Mouse (Mus musculus) MEL (cell line): Measurements from ENCODE around the gene Olfr1441. TPM values are rescaled to one million over a fixed set of nuclear protein-coding genes. Genes with fewer than 3 reads are reported as not detected.

Experiments used
- DNase-seq: peaks from one replicate; pipeline ENCODE4 v3.0.0; 2011; ENCODE audit warnings: low read depth, low spot score
- H3K27ac ChIP-seq: 2 replicates; pipeline ENCODE4 v1.5.1; 2012; ENCODE audit warnings: low read depth, mild to moderate bottlenecking, control low read depth, low read length, moderate library complexity; ENCODE audit not compliant: control insufficient read depth
- H3K27me3 ChIP-seq, 2 experiments: fragments of 150-350 bp in 1 of 2; sonication (generic) in 1 of 2; 2 replicates each; pipeline ENCODE4 v1.6.1; 2012; ENCODE audit warnings: low read length in 2 of 2, mild to moderate bottlenecking in 2 of 2, improper control_type of control experiment in 1 of 2, moderate library complexity in 1 of 2; ENCODE audit not compliant: insufficient read depth in 2 of 2, control insufficient read depth in 1 of 2
- H3K36me3 ChIP-seq, 2 experiments: 2 replicates each; pipeline ENCODE4 v1.6.1; 2012 to 2014; ENCODE audit warnings: low read length in 2 of 2, improper control_type of control experiment in 1 of 2, inconsistent platforms in 1 of 2, mild to moderate bottlenecking in 1 of 2; ENCODE audit not compliant: insufficient read depth in 2 of 2, control insufficient read depth in 1 of 2
- H3K4me1 ChIP-seq, 2 experiments: fragments of 150-350 bp in 1 of 2; sonication (generic) in 1 of 2; 2 replicates each; pipeline ENCODE4 v1.6.1; 2012; ENCODE audit warnings: low read length in 2 of 2, improper control_type of control experiment in 1 of 2, mild to moderate bottlenecking in 1 of 2; ENCODE audit not compliant: insufficient read depth in 2 of 2, control insufficient read depth in 1 of 2
- H3K4me3 ChIP-seq, 2 experiments: fragments of 150-350 bp in 1 of 2; sonication (generic) in 1 of 2; 2 replicates each; pipeline ENCODE4 v1.5.1; 2012; ENCODE audit warnings: low read depth in 2 of 2, low read length in 2 of 2, mild to moderate bottlenecking in 2 of 2, moderate library complexity in 2 of 2, control low read depth in 1 of 2, improper control_type of control experiment in 1 of 2; ENCODE audit not compliant: control insufficient read depth in 1 of 2, insufficient read depth in 1 of 2
- H3K79me2 ChIP-seq: 2 replicates; pipeline ENCODE4 v1.6.1; 2012; ENCODE audit warnings: mild to moderate bottlenecking, low read length, moderate library complexity; ENCODE audit not compliant: control insufficient read depth, poor library complexity, insufficient read depth
- H3K9ac ChIP-seq: 2 replicates; pipeline ENCODE4 v1.6.1; 2012; ENCODE audit warnings: low read depth, mild to moderate bottlenecking, control low read depth, low read length, moderate library complexity; ENCODE audit not compliant: control insufficient read depth, poor library complexity, severe bottlenecking
- H3K9me3 ChIP-seq: fragments of 150-350 bp; sonication (generic); replicated peaks from 2 replicates; pipeline ENCODE4 v1.6.1; 2012; ENCODE audit warnings: mild to moderate bottlenecking, low read length, improper control_type of control experiment, moderate library complexity; ENCODE audit not compliant: insufficient read depth
- CTCF ChIP-seq, 3 experiments: IDR thresholded peaks in 2 of 3; conservative IDR thresholded peaks in 1 of 3; 2 replicates each; pipeline ENCODE4 v1.5.1; 2011 to 2012; ENCODE audit warnings: low read length in 3 of 3, low read depth in 2 of 3, mild to moderate bottlenecking in 2 of 3, improper control_type of control experiment in 1 of 3, inconsistent platforms in 1 of 3, mixed read lengths in 1 of 3, moderate library complexity in 1 of 3; ENCODE audit not compliant: control insufficient read depth in 1 of 3, insufficient read depth in 1 of 3, poor library complexity in 1 of 3, severe bottlenecking in 1 of 3
- E2F4 ChIP-seq: IDR thresholded peaks from 2 replicates; pipeline ENCODE4 v1.6.1; 2011; ENCODE audit warnings: low read depth, low read length, improper control_type of control experiment, borderline replicate concordance
- EP300 ChIP-seq, 2 experiments: IDR thresholded peaks; 2 replicates each; pipeline ENCODE4 v1.6.1; 2011; ENCODE audit warnings: improper control_type of control experiment in 2 of 2, low read length in 2 of 2, low read depth in 1 of 2, mild to moderate bottlenecking in 1 of 2
- ETS1 ChIP-seq: IDR thresholded peaks from 2 replicates; pipeline ENCODE4 v1.6.1; 2012; ENCODE audit warnings: low read depth, mild to moderate bottlenecking, inconsistent platforms, low read length, improper control_type of control experiment, moderate library complexity
- HCFC1 ChIP-seq: IDR thresholded peaks from 2 replicates; pipeline ENCODE4 v1.6.1; 2012; ENCODE audit warnings: low read depth, mild to moderate bottlenecking, inconsistent platforms, low read length, improper control_type of control experiment, moderate library complexity
- JUND ChIP-seq: IDR thresholded peaks from 2 replicates; pipeline ENCODE4 v1.6.1; 2011; ENCODE audit warnings: low read depth, mild to moderate bottlenecking, improper control_type of control experiment, low read length
- MAX ChIP-seq: IDR thresholded peaks from 2 replicates; pipeline ENCODE4 v1.6.1; 2011; ENCODE audit warnings: low read length, improper control_type of control experiment
- MAZ ChIP-seq: IDR thresholded peaks from 2 replicates; pipeline ENCODE4 v1.6.1; 2012; ENCODE audit warnings: low read depth, mild to moderate bottlenecking, inconsistent platforms, low read length, improper control_type of control experiment
- MEF2A ChIP-seq: IDR thresholded peaks from 2 replicates; pipeline ENCODE4 v1.6.1; 2014; ENCODE audit warnings: low read depth, mild to moderate bottlenecking, inconsistent platforms, low read length, improper control_type of control experiment; ENCODE audit not compliant: poor library complexity, insufficient replicate concordance, severe bottlenecking; ENCODE audit errors: extremely low read depth
- MXI1 ChIP-seq: IDR thresholded peaks from 2 replicates; pipeline ENCODE4 v1.6.1; 2011; ENCODE audit warnings: mild to moderate bottlenecking, low read depth, low read length, improper control_type of control experiment
- NELFE ChIP-seq: IDR thresholded peaks from 2 replicates; pipeline ENCODE4 v1.6.1; 2011; ENCODE audit warnings: low read depth, low read length, improper control_type of control experiment
- NRF1 ChIP-seq: IDR thresholded peaks from 2 replicates; pipeline ENCODE4 v1.6.1; 2014; ENCODE audit warnings: low read depth, mild to moderate bottlenecking, inconsistent platforms, low read length, improper control_type of control experiment, moderate library complexity; ENCODE audit not compliant: poor library complexity, insufficient read depth, severe bottlenecking
- POLR2A ChIP-seq, 2 experiments: IDR thresholded peaks; 2 replicates each; pipeline ENCODE4 v1.6.1; 2011 to 2012; ENCODE audit warnings: low read length in 2 of 2, mild to moderate bottlenecking in 2 of 2, control low read depth in 1 of 2, improper control_type of control experiment in 1 of 2, low read depth in 1 of 2, moderate library complexity in 1 of 2; ENCODE audit not compliant: control insufficient read depth in 1 of 2, insufficient read depth in 1 of 2, poor library complexity in 1 of 2
- POLR2AphosphoS2 ChIP-seq: IDR thresholded peaks from 2 replicates; pipeline ENCODE4 v1.6.1; 2011; ENCODE audit warnings: low read length, improper control_type of control experiment
- RAD21 ChIP-seq: IDR thresholded peaks from 2 replicates; pipeline ENCODE4 v1.6.1; 2011; ENCODE audit warnings: mild to moderate bottlenecking, low read depth, low read length, improper control_type of control experiment
- RCOR1 ChIP-seq: IDR thresholded peaks from 2 replicates; pipeline ENCODE4 v1.6.1; 2012; ENCODE audit warnings: low read depth, mild to moderate bottlenecking, inconsistent platforms, low read length, improper control_type of control experiment
- ZC3H11A ChIP-seq: IDR thresholded peaks from 2 replicates; pipeline ENCODE4 v1.6.1; 2012; ENCODE audit warnings: low read depth, mild to moderate bottlenecking, inconsistent platforms, low read length, improper control_type of control experiment
- ZMIZ1 ChIP-seq: IDR thresholded peaks from 2 replicates; pipeline ENCODE4 v1.6.1; 2012; ENCODE audit warnings: low read depth, mild to moderate bottlenecking, inconsistent platforms, low read length, improper control_type of control experiment, moderate library complexity
- ZNF384 ChIP-seq: IDR thresholded peaks from 2 replicates; pipeline ENCODE4 v1.6.1; 2012; ENCODE audit warnings: low read depth, mild to moderate bottlenecking, inconsistent platforms, low read length, improper control_type of control experiment
- polyA plus RNA-seq, 2 experiments: library from polyadenylated mRNA; stranded (reverse) in 1 of 2; unstranded in 1 of 2; fragments of >175 nt in 1 of 2; fragments of >200 nt in 1 of 2; gene quantifications; 2 replicates each; pipeline versions ENCODE4 v1.2.1 to v1.2.4; 2012; ENCODE audit warnings: low replicate concordance in 2 of 2, low read depth in 1 of 2; ENCODE audit not compliant: insufficient read length in 2 of 2, insufficient read depth in 1 of 2, missing spikeins in 1 of 2
- total RNA-seq: library from RNA; depleted of rRNA; stranded (reverse); fragments of 300-350 nt; gene quantifications from 2 replicates; pipeline ENCODE4 v1.2.3, GENCODE M21; 2012; rRNA removed

Gene Olfr1441
- total and polyA plus RNA-seq, 3 experiments, result 0.03 TPM; not detected in 2

- no peak overlapping the region for H3K9ac ChIP-seq
- no peak overlapping the region for H3K4me3 ChIP-seq
- DNase-seq, result no peak
- no peaks in the 10 kb centered on the region for H3K27me3 ChIP-seq
- TF ChIP-seq NRF1 (no peak), POLR2AphosphoS2 (no peak), RCOR1 (no peak), MEF2A (no peak), CTCF (IDR thresholded peaks at IDR 0.05 in 2 of 3, conservative IDR thresholded peaks at IDR 0.05 in 1 of 3; ENCODE audit: control insufficient read depth in 1 of 3, insufficient read depth in 1 of 3, low read depth in 2 of 3, low read length in 3 of 3, poor library complexity in 1 of 3, severe bottlenecking in 1 of 3) (no peak), MAX (no peak), ZMIZ1 (no peak), EP300 (IDR thresholded peaks at IDR 0.05; ENCODE audit: low read depth in 1 of 2, low read length in 2 of 2) (no peak), RAD21 (no peak), MXI1 (no peak), NELFE (no peak), POLR2A (IDR thresholded peaks at IDR 0.05; ENCODE audit: control insufficient read depth in 1 of 2, insufficient read depth in 1 of 2, low read depth in 1 of 2, low read length in 2 of 2, poor library complexity in 1 of 2) (no peak), E2F4 (no peak), MAZ (no peak), HCFC1 (no peak), ZNF384 (no peak), ZC3H11A (no peak), ETS1 (no peak), JUND (no peak)
- no peaks in the 10 kb centered on the region for H3K79me2 ChIP-seq
- H3K36me3 ChIP-seq, result peaks cover 0 to 2% of the 10 kb centered on the region in 2 experiments; a peak in 1 of 4 replicates
- H3K4me1 ChIP-seq, result peaks cover 6 to 8% of the 10 kb centered on the region in 2 experiments; a peak in 3 of 4 replicates
- no peak overlapping the region for H3K27ac ChIP-seq
- no peaks in the 10 kb centered on the region for H3K9me3 ChIP-seq
Measured at GRCm38 (mm10) chr19:12472381-12472976, 55.2 kb downstream of the Olfr1441 start.

Other genes starting within 250 kb of the Olfr1441 start
- gene Olfr1555-ps1, start 247.3 kb upstream of the Olfr1441 start, total RNA-seq, result not detected in 2 replicates
- gene Olfr1555-ps1, start 247.3 kb upstream of the Olfr1441 start, polyA plus RNA-seq, result not detected
- not detected in 2 replicates for gene Olfr1431, start 216.8 kb upstream of the Olfr1441 start, total RNA-seq
- not detected for gene Olfr1431, start 216.8 kb upstream of the Olfr1441 start, polyA plus RNA-seq
- not detected in 2 replicates for gene Olfr1432, start 184.8 kb upstream of the Olfr1441 start, total RNA-seq
- gene Olfr1432, start 184.8 kb upstream of the Olfr1441 start, polyA plus RNA-seq, result not detected
- gene Olfr262, start 175.8 kb upstream of the Olfr1441 start, total RNA-seq, result not detected in 2 replicates
- gene Olfr262, start 175.8 kb upstream of the Olfr1441 start, polyA plus RNA-seq, result not detected
- not detected in 2 replicates for gene Olfr235, start 156.4 kb upstream of the Olfr1441 start, total RNA-seq
- not detected for gene Olfr235, start 156.4 kb upstream of the Olfr1441 start, polyA plus RNA-seq
- not detected in 2 replicates for gene Olfr1434, start 137.6 kb upstream of the Olfr1441 start, total RNA-seq
- gene Olfr1434, start 137.6 kb upstream of the Olfr1441 start, polyA plus RNA-seq, result not detected
- gene Olfr1436, start 118.3 kb upstream of the Olfr1441 start, total RNA-seq, result not detected in 2 replicates
- gene Olfr1436, start 118.3 kb upstream of the Olfr1441 start, polyA plus RNA-seq, result not detected
- not detected in 2 replicates for gene Olfr1437, start 92.3 kb upstream of the Olfr1441 start, total RNA-seq
- not detected for gene Olfr1437, start 92.3 kb upstream of the Olfr1441 start, polyA plus RNA-seq
- not detected in 2 replicates for gene Olfr1438-ps1, start 81.5 kb upstream of the Olfr1441 start, total RNA-seq
- under 1 TPM in 1 of 2 experiments, not detected in 1; 0.03 TPM for gene Olfr1438-ps1, start 81.5 kb upstream of the Olfr1441 start, polyA plus RNA-seq
- not detected in 2 replicates for gene Olfr1440, start 30.2 kb upstream of the Olfr1441 start, total RNA-seq
- under 1 TPM in 1 of 2 experiments, not detected in 1; 0.01 TPM for gene Olfr1440, start 30.2 kb upstream of the Olfr1441 start, polyA plus RNA-seq
- gene Pfpl, start 10.5 kb downstream of the Olfr1441 start, total RNA-seq, result not detected in 2 replicates
- not detected for gene Pfpl, start 10.5 kb downstream of the Olfr1441 start, polyA plus RNA-seq
- gene Mpeg1, start 43.3 kb downstream of the Olfr1441 start, total RNA-seq, result not detected in 2 replicates
- under 1 TPM in 1 of 2 experiments, not detected in 1; 0.07 TPM for gene Mpeg1, start 43.3 kb downstream of the Olfr1441 start, polyA plus RNA-seq
- 2.2 and 3.6 TPM in 2 replicates for gene Dtx4, start 84.0 kb downstream of the Olfr1441 start, total RNA-seq
- 1 to 10 TPM in 1 of 2 experiments, not detected in 1; 8.8 TPM for gene Dtx4, start 84.0 kb downstream of the Olfr1441 start, polyA plus RNA-seq
- 53.1 and 56.1 TPM in 2 replicates for gene Fam111a, start 128.3 kb downstream of the Olfr1441 start, total RNA-seq
- 100 to 1,000 TPM in 1 of 2 experiments, 10 to 100 TPM in 1; 75.9 to 157 TPM for gene Fam111a, start 128.3 kb downstream of the Olfr1441 start, polyA plus RNA-seq
- gene Gm4952, start 182.5 kb downstream of the Olfr1441 start, total RNA-seq, result not detected in 2 replicates
- under 1 TPM in 1 of 2 experiments, not detected in 1; 0.06 TPM for gene Gm4952, start 182.5 kb downstream of the Olfr1441 start, polyA plus RNA-seq
- not detected in 2 replicates for gene Glyat, start 215.9 kb downstream of the Olfr1441 start, total RNA-seq
- not detected for gene Glyat, start 215.9 kb downstream of the Olfr1441 start, polyA plus RNA-seq